Mouse (Mus musculus) kidney, postnatal 4 days (tissue): ENCODE data around the gene Pigl.
"Not testable (repeated sequence)": the region's sequence is repeated elsewhere in the genome, so short reads cannot be mapped to it uniquely, and the experiment has no call there.

ENCODE experiments used
- DNase-seq, 2 experiments: peaks; one replicate each; pipeline ENCODE4 v3.0.0; 2021; ENCODE audit warnings: mixed read lengths in 2 of 2

The Pigl gene

GRCm38 (mm10) chr11:62458276-62458724 is at the start of gene Pigl, which contains the start of gene Ncor1:
Gene Pigl (plus strand): TSS chr11:62458460.
Gene Ncor1 (minus strand): TSS chr11:62458541.
- DNase-seq: peak; percentile 86 to 92

GRCm38 (mm10) chr11:62408848-62409247 is 49.4 kb upstream of the Pigl start:
- no peak for DNase-seq

GRCm38 (mm10) chr11:62409611-62410010 is 48.6 kb upstream of the Pigl start:
- DNase-seq: no peak

GRCm38 (mm10) chr11:62415026-62415425 is 43.2 kb upstream of the Pigl start:
- no peak for DNase-seq

- no peak for DNase-seq
Observed at GRCm38 (mm10) chr11:62424525-62424924, 33.7 kb upstream of the Pigl start.

GRCm38 (mm10) chr11:62426266-62426665 is 32.0 kb upstream of the Pigl start:
- no peak for DNase-seq

GRCm38 (mm10) chr11:62427105-62427504 is 31.2 kb upstream of the Pigl start:
- DNase-seq: peak; percentile 27 to 37

- no peak for DNase-seq
Observed at GRCm38 (mm10) chr11:62432211-62432610, 26.0 kb upstream of the Pigl start.

GRCm38 (mm10) chr11:62440670-62441315 is 17.5 kb upstream of the Pigl start:
- DNase-seq: no peak

- DNase-seq: no peak
Observed at GRCm38 (mm10) chr11:62445799-62446198, 12.5 kb upstream of the Pigl start.

GRCm38 (mm10) chr11:62448971-62449370 is 9.3 kb upstream of the Pigl start:
- no peak for DNase-seq

- DNase-seq: no peak
Observed at GRCm38 (mm10) chr11:62455193-62455592, 3.1 kb upstream of the Pigl start.

GRCm38 (mm10) chr11:62456021-62456482 is 2.2 kb upstream of the Pigl start:
- DNase-seq: no peak

GRCm38 (mm10) chr11:62456483-62457172 is 1.6 kb upstream of the Pigl start:
- DNase-seq: peak in 1 of 2 experiments; percentile 60

- peak; percentile 88 to 94 for DNase-seq
Observed at GRCm38 (mm10) chr11:62457241-62457890, 894 bp upstream of the Pigl start.

GRCm38 (mm10) chr11:62457891-62458270 is 379 bp upstream of the Pigl start:
- no peak for DNase-seq

GRCm38 (mm10) chr11:62458780-62459179 is 520 bp downstream of the Pigl start:
- DNase-seq: no peak

- DNase-seq: not testable (repeated sequence)
Observed at GRCm38 (mm10) chr11:62462529-62462928, 4.3 kb downstream of the Pigl start.

GRCm38 (mm10) chr11:62463225-62463915 is 5.1 kb downstream of the Pigl start:
- DNase-seq: no peak

GRCm38 (mm10) chr11:62464696-62465095 is 6.4 kb downstream of the Pigl start:
- DNase-seq: no peak

GRCm38 (mm10) chr11:62465849-62466248 is 7.6 kb downstream of the Pigl start:
- DNase-seq: no peak

- DNase-seq: no peak
Observed at GRCm38 (mm10) chr11:62466546-62466945, 8.3 kb downstream of the Pigl start.

- DNase-seq: not testable (repeated sequence)
Observed at GRCm38 (mm10) chr11:62467289-62467688, 9.0 kb downstream of the Pigl start.
